Mouse (Mus musculus): Measurements from ENCODE around the gene Tarsl2. TPM values are rescaled to one million over a fixed set of nuclear protein-coding genes. Genes with fewer than 3 reads are reported as not detected.

Gene Tarsl2
- 1 to 10 TPM; 2.7 to 3.7 TPM for total RNA-seq (2023)

GRCm38 (mm10) chr7:65644643-65645351 lies at the start of gene Tarsl2:
Tarsl2 (plus strand) TSS chr7:65644898.

GRCm38 (mm10) chr7:65690869-65691268 lies 46.2 kb downstream of the Tarsl2 start, which contains the start of gene Tm2d3:
Tm2d3 (plus strand) TSS chr7:65691169.

Other genes starting within 250 kb of the Tarsl2 start
- 1 to 10 TPM; 5.6 to 5.9 TPM for gene Tjp1, start 117.1 kb upstream of the Tarsl2 start, total RNA-seq (2023)
- gene Tm2d3, start 46.3 kb downstream of the Tarsl2 start, total RNA-seq (2023), result 10 to 100 TPM; 21.3 to 26.0 TPM
- gene Pcsk6, start 216.8 kb downstream of the Tarsl2 start, total RNA-seq (2023), result not detected

Measured in monocyte, adult 59 days (primary cell).